Mouse (Mus musculus) erythroblast, embryonic 14.5 days (primary cell): Measurements from ENCODE around the gene Pabpc1l.

Source experiments
- GATA1 ChIP-seq: IDR thresholded peaks from 2 replicates; pipeline ENCODE4 v1.6.1; 2012; ENCODE audit warnings: low read length, inconsistent platforms, mixed read lengths
- TAL1 ChIP-seq: IDR thresholded peaks from 3 replicates; pipeline ENCODE4 v1.6.1; 2012; ENCODE audit warnings: low read length, inconsistent platforms, mixed read lengths

- TF ChIP-seq TAL1 (no peak), GATA1 (no peak)
Observed at GRCm38 (mm10) chr2:164083609-164084341, 58.5 kb downstream of the Pabpc1l start.
